Mouse (Mus musculus) cerebellum, postnatal 36 days (tissue): ENCODE data around the gene Dglucy.

ENCODE experiments used
- DNase-seq, 2 experiments: peaks; one replicate each; pipeline ENCODE4 v3.0.0; 2021 to 2022; ENCODE audit warnings: mixed read lengths in 2 of 2

The Dglucy gene

DNA sequence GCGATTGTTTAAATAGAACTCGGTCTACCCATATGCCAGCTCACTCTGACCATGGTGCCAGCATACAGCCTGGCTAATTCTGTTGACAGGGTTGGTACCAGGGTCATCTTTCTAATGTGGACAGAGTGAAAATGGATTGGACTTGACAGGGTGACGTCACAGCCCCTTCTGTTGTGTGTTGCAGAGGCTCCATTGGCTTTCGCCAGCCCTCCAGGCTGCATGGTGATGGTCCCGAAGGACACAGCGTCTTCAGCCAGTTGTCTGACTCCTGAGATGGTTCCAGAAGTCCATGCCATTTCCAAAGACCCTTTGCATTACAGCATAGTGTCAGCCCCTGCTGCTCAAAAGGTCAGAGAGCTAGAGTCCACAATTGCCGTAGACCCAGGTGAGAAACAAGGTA is 65.7 kb downstream of the Dglucy start:
- DNase-seq: no peak

DNA sequence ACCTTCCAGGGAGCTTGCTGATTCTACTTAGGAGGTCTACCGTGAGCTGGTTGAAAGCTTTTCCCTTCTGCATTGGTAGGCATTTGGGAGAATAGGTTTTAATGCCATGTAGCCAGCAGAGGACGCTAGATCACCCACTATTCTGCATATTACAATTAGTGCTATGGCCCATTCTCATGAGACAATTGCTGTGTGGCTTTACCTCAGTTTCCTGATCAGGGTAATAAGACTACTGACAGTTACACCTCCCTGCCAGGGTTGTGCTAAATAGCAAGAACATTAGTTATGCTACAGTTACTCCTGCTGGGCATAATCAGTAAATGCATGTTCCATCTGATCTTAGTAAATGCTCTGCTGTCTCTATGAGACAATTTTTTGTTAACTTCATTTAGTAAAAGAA is 67.0 kb downstream of the Dglucy start:
- DNase-seq: no peak

DNA sequence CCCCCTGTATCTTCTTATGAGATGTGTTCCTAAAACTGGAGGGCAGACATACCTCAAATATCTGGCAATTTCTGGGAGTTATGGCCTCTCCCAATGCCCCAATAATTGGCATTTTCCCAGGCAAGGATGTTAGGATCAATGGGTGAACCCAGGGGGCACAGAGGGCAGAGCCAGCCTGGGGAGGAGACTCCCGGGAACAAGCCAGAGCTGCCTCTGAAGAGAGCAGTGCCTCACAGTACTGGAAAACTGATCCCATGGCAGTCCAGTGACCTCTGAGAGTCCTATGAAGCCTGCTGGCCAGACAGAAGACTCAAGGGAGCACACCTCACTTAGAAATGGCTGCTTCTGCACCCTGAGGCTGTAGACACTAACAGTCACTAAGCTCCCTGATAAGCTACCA is 67.7 kb downstream of the Dglucy start:
- no peak for DNase-seq

DNA sequence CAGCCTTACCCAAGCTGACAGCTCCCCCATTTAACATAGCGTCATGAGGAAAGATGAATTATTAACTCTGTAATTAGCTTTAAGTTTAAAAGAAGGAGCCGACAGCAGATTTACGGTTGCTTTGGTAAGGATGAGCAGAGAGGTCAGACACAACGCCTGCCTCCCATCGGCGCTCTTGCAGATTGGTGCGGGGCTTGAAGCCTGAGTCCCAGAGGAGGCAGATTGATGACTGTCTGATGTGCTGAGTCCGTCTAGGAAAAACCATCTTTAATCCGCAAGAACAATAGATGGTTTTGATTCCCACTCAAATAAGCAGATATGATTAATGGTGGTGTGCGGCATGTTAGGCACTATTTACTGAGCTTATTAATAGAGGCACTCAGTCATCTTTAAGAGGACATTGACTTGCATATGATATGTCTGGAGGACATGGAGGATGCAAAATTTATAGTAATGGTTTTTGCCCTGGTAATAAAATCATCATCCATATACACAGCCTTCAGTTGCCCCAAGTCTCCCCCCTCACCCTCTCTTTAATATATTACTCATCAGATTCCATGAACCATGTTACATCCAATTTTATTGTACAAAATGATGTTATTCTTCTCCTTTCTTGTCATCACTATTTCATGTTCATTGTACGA is 68.7 kb downstream of the Dglucy start:
- no peak for DNase-seq

DNA sequence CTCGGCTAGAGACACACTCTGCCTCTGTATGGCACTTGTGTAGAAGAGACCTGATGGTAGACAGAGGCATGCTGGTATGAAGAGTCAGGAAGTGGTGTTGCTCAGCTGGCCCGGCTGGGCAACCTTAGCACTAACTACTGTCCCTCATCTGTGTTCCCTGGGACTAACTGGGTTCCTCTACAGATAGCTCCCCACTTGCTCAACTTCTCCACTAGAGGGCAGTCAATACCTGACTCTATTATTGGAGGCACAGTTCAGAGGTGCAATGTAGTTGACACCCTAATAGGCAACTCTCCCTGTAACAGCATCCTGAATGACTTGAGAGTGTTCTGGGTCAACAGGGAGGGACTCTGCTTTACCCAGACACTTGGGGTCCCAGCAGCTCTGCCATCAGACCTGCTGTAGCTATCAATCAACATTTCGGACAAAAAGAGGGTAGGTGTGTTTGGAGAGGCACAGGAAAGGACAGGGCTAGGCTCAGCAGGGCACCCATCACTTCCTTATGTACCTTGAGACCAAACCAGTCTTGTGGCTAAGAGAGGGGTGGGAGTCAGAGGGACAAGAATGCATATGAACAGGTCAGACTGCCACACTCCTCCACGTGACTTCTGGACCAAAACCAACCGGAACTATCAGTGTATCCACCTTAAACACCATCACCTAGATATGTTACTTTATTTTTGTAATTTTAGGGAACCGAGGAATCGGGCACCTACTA is 70.7 kb downstream of the Dglucy start:
- DNase-seq: peak; percentile 44 to 73

DNA sequence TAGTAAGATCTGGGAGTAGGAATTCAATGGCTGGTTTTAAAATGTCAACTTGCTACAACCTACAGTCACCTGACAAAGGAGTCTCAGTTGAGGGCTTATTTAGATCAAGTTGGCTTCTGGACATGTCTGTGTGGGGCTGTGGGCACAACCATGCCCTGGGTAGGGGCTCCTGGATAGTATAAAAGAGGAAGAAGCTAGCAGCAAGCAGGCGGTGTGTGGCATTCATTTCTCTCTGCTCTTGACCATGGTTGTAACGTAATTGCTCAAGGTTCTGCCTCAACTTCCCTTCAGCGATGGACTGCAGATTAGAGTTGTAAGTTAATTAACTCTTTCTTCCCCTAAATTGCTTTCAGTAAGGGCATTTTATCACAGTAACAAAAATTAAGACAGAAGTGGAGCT is 73.5 kb downstream of the Dglucy start:
- DNase-seq: no peak

DNA sequence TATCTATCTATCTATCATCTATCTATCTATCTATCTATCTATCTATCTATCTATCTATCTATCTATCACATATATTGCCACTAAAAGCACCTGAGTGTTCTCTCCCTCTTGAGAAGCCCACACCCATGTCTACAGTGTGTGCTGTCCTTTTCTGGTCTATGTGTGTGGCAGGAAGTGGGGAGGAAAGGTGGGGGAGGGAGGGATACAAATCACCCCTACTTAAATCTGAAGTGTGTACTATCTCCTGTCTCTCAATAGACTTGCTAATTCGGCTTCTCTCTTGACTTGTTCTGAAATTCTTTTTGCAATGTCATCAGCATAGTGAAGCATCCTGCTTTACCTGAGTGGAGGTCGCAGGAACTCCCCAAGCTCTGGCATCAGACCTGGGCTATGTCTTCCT is 77.5 kb downstream of the Dglucy start:
- no peak for DNase-seq

DNA sequence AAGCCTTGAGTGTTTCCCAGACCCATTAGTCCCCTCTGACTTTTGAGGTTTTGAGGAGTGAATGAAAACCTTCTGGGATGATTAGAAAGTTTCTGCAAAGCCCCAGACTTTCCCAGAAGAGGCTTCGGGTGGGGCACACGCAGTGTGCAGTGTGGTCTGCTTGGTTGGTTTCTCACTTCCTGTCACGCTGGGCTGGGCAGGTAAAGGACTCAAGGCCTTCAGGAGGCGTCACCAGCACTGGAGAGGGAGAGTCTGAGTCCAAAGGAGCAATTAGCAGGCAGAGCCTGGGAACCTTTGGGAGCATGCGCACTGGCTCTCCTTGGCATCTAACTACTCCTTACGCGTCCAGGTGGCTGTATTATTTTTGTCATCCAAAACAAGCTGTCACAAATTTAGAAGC is 78.9 kb downstream of the Dglucy start:
- peak; percentile 76 for DNase-seq

DNA sequence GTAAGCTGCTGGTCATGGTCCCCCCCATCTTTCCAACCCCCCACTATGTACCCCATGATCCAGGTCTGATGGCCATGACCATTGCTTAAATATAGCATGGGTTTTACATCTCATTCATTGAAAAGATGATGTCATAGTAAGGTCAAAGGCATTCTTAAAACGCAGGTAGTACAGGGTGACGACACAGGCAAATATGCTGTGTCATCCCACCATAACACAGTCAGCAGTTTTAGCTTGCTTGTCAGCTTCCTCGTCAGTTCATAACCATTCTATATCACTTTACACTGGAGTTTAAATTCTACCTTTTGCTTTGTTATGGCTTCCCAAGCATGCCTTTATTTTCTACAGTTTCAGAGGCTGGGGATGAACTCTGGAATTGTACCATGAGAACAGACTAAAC is 83.4 kb downstream of the Dglucy start:
- DNase-seq: no peak

DNA sequence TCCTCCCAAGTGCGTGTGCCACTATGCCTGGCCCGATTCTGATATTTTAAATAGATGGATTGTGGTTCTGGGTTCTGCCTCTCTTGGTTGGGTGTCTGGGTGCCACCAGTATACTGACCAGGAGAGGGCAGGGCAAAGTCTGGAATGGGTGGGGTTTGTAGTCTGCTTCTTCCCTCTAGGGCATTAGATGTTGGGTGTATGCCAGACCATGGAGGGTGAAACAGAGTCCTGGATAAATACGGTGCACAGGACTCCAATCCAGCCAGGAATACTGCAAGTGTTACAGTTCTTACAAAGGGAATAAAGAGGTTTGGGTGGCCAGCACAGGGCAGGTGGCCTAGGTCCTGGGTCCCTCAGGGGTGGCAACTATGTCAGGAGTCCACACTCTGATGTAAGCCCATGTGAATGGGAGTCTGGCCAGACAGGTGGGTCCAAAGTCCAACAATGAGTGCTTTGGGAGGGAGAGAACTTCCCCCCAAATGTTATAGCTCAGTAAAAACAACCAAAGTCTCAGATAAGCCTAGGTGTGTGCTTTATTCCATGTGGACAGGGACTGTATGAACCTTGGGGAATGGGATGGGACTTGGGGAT is 84.1 kb downstream of the Dglucy start:
- DNase-seq: no peak

DNA sequence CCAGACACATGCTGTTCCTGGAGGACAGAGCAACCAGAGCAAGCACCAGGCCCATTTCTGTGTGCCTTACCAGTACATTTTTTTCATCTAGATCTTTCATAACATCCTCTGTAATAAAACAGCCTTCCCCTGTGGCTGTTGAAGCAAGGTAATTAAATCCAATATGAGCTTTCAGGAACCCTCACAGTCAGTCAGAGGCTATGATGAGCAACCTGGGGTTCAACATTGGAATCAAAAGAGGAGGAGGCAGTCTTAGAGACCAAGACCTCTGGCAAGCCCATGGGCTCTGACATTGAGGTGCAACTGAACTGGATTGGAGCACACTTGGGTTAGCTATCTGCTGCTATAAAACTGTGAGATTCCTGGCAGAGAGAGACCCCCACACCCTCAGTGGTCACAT is 86.2 kb downstream of the Dglucy start:
- no peak for DNase-seq

DNA sequence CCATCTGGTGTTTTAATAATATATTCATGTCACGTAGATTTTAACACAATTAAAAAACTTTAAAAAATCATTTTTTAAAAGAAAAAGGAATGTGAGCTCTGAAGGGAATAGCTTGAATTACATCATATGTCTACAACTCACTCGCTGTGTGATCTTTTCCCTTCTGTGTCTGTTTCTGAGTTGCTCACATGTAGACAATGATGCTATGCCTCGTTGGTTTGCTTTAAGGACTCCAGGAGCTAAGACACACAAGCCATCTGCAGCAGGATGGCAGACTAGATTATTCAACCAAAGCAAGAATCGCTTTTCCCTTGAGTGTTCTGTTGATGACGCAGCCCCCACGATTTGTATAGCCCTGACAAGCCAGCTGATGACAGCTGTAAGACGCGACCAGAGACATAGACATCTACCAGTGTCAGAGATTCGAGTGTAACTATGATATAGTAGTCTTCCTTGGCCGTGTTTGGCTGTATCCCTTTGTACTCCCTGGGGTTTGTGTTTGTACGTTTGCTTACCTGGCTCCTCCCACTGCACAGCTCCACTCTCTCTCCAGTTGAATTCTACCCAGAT is 86.7 kb downstream of the Dglucy start:
- no peak for DNase-seq

DNA sequence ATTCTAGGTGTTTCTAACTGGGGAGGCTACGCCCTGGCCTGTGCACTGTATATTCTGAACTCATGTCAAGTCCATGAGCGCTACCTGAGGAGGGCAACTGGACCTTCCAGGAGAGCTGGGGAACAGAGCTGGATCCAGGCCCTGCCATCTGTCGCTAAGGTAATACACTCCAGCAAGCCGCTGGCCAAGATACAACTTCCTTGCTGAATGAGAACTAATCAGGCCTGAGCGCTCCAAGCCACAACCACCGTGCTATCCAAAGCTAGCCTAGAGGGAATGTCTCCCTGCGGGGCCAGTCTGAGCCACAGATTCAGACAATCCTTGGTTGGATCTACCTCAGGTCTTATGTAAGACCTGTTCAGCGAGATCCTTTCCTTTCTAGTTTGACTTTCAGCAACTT is 88.2 kb downstream of the Dglucy start:
- DNase-seq: peak; percentile 93 to 94

DNA sequence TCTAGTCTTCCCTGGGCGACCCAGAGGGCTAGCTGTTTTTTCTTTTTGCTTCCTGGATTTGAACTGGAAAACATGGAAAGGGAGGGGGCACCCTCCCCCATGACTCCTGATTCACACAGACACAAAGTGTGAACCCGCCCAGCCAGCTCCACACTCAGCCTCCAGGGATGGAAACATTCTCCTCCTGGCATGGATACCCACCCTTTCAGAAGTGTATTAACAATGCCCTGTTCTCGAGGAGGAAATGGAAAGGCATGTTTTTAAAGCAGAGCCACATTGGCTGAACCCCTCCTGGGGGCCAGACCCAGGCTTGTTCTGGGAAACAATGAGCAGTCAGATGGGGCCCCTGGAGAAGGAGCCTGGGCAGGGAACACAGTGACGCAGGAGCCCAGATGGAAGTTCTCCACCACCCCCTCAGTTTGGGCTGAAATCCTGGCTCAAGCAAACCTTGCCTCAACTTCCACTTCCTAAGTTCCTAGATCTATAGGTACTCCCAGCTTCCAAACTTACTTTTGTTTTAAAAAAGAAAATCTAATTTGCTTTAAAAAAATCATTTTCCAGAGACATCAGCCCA is 89.3 kb downstream of the Dglucy start:
- no peak for DNase-seq

DNA sequence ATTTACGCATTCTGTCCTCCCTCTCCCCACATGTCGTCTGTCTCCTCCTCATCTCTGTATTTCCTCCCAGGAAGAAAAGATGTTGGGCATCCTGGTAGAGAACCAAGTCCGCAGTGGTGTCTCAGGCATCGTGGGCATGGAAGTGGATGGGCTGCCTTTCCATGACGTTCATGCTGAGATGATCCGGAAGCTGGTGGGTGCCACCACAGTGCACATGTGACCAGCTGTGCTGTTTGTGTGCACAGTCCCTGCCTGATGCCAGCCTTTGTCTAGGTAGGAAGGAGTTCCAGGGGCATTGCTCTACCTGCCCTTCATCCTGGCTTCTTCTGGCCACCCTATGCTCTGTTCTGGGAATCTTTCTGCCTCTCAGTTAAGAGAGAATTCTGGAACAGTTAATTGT is 92.4 kb downstream of the Dglucy start:
- DNase-seq: no peak

DNA sequence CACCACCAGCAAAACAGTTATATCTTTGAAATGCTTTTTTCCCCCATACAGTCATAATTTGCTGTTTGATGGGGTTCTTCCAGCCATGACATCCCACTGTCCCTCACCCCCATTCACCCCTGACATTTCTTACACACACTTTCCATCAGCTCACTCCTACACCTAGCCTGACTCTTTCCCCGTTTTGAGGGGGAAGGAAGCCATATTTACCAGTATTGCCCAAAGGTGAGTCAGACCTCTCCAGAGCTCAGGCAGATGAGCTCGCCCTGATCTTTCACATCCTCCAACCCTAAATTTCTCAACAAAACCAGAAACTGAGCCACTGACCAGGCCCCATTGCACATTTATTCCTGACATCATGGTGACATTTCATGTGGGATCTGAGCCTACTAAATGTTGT is 93.0 kb downstream of the Dglucy start:
- DNase-seq: no peak

DNA sequence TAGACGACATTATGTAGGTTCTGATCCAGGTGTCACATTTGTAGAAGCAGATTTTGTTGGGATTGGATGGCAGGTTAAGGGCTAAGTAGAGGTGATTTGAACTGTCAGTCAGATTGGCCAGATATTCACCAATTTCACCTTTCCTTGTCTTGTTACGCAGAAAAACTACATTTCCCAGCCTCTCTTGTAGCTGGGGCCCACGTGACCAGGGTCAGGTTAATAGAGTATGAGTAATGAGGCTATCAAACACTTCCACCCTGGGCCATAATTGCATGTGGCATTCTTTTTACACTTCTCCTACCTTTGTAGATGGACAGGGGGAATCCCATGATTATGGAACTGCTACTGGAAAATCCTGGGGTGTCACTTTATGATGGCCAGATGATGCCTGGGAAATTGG is 94.8 kb downstream of the Dglucy start:
- DNase-seq: no peak

DNA sequence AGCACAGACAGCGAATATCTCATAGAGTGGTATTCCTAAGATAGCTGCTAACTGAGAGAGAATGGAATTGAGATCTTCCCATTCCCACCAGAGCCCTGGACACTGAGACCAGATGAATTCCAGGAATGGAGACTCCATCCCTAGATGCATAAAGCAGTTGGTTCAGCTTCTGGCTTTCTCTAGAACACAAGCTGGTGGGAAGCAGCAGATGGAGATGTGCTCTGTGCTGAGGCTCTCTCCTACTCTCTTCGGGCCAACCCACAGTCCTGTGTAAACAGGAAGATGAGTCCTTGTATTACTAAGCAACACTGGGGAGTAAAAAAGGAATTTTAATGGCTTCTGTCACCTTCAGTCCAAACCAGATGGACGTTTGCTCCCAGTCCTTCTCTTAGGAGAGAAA is 96.7 kb downstream of the Dglucy start:
- DNase-seq: no peak

DNA sequence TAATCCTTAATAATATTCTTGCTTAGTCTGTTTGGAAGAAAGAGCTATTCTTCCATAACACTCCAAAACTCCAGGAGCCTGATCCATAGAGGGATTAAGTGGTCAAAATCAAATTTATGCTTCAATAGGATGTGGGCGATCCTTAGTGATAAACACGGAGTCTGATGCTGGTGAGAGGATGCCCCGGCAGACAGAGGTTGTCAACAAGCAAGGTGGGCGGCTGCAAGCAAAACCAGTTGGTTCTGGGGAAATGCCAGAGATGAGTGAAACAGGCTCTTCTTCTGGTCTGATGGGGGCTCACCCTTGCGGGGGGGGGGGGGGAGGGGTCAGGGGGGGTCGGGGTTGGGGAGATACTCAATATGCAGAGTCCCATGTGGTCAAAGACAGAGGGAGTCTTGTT is 97.1 kb downstream of the Dglucy start:
- DNase-seq: no peak

DNA sequence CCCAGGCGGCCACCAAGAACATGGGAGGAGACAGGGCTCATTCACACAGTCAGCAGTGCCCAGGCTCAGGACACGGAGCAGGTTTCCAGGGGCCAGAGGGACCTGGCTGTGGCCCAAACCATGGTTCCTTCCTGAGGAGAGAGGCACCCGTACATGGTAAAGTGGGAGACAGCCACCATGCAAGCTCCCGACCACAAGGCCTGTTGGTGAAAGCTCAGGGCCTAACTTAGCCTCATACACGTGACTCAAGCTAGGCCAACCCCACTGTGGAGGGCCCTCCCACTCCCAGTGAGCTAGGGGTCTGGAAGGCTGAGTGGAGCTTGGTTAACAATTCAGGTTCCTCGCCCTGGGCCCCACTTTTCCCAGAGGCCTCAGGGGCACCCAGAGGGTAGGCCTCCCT is 99.1 kb downstream of the Dglucy start:
- no peak for DNase-seq

DNA sequence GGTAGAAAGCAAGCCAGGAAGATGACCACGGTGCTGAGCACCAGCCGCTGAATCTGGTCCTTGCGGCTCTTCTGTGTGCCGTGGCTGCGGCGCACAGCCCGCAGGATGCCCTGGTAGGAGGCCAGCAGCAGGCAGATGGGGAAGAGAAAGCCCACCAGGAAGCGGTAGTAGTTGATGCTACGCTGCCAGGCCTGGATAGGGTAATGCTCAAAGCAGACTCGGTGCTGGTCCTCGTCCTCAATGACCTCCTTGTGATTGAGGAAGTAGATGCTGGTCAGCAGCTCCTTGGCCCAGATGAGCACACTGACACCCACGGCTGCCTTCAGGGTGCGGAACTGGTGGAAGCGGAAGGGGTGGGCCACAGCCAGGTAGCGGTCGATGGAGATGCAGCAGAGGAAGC is 99.7 kb downstream of the Dglucy start:
- no peak for DNase-seq

DNA sequence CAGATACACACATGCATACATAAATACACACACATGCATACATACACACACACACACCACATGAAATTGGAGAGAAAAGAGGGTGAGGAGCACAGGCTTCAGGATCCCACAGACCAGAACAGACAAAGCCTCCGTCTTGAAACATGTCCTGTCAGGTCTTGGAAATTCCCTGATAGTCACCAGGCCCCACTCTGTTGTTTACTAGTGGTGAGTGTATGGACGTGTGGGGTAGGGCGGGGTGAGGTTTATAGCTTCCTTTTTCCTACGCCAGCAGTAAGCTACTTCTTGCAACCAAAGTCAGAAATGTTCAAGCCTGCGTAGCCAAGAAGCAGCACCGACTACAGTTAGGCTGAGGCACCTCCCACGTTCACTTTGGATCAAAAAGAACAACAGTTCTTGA is 104.3 kb downstream of the Dglucy start:
- no peak for DNase-seq

DNA sequence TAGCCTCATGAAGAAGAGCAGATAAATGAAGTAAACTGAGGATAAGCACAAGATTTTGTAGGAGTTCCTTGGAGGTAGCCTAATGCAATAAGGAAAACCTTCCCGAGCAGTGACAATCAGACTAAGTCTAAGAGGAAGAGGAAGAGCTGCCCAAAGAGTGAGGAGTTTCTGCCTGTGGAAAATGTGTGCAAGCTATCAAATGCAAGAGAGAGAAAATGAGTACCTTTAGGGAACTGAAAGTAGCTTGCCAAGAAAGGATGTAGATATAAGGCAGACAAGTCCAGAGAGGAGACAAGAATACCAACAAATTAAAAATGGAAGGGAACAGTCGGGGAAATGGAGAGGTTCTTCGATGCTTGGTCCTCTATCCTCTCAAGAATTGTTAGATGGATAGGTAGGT is 106.7 kb downstream of the Dglucy start:
- DNase-seq: no peak

DNA sequence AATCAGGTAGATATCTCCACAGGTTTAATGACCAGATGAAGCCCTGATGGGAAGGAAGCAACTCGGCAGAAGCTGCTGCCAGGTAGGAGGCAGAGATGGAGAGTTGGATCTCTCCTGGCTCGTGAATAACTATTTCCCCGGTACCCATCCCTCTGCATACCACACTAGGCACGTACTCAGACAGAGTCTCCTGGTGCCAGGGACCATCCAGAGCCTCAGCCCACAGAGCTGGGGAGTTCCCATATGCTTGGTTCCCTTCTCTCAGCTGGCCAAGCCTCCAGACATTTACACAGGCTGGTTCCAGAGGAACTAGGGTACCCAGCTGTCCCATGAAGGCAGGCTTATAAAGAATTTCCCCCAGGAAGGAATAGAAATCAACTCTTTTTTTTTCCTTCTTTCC is 108.0 kb downstream of the Dglucy start:
- DNase-seq: no peak
